Mouse (Mus musculus) stomach, embryonic 16.5 days (tissue): ENCODE results near the gene Kcne1l. TPM values are rescaled to one million over a fixed set of nuclear protein-coding genes. Genes with fewer than 3 reads are reported as not detected.

Source experiments
- ATAC-seq: fragments of 200-750 bp; cut with Nextera tagmentation; 2 replicates; pipeline ENCODE4 v1.8.0; 2017; ENCODE audit warnings: moderate number of reproducible peaks, moderate TSS enrichment; ENCODE audit not compliant: insufficient read depth, low FRiP score
- H3K27ac ChIP-seq: fragments of 300-500 bp; sonication (generic); 2 replicates; pipeline ENCODE4 v1.5.1; 2014; ENCODE audit warnings: low read length
- H3K27me3 ChIP-seq: fragments of 300-500 bp; sonication (generic); 2 replicates; pipeline ENCODE4 v1.6.1; 2014; ENCODE audit warnings: low read length, control low read depth, mixed read lengths; ENCODE audit not compliant: control insufficient read depth, insufficient read depth
- H3K36me3 ChIP-seq: fragments of 300-500 bp; sonication (generic); 2 replicates; pipeline ENCODE4 v1.6.1; 2014; ENCODE audit warnings: low read length; ENCODE audit not compliant: control insufficient read depth, insufficient read depth
- H3K4me1 ChIP-seq: fragments of 300-500 bp; sonication (generic); 2 replicates; pipeline ENCODE4 v1.6.1; 2014; ENCODE audit warnings: low read length, control low read depth, mixed read lengths; ENCODE audit not compliant: control insufficient read depth, insufficient read depth
- H3K4me2 ChIP-seq: fragments of 300-500 bp; sonication (generic); 2 replicates; pipeline ENCODE4 v1.6.1; 2014; ENCODE audit warnings: low read depth, low read length, mixed read lengths
- H3K4me3 ChIP-seq: fragments of 300-500 bp; sonication (generic); replicated peaks from 2 replicates; pipeline ENCODE4 v1.5.1; 2014; ENCODE audit warnings: mild to moderate bottlenecking, low read length
- H3K9ac ChIP-seq: fragments of 300-500 bp; sonication (generic); 2 replicates; pipeline ENCODE4 v1.6.1; 2014; ENCODE audit warnings: low read length
- H3K9me3 ChIP-seq: fragments of 300-500 bp; sonication (generic); replicated peaks from 2 replicates; pipeline ENCODE4 v1.6.1; 2016; ENCODE audit warnings: low read length, control low read depth; ENCODE audit not compliant: control insufficient read depth
- WGBS: fragments of 180-500 bp; shearing (Covaris S2); extraction: QIAGEN DNeasy Blood & Tissue Kit; methylation state at CpG from one replicate; pipeline ENCODE4 v1.1.7; 2014; 5-methylcytosine and 5-hydroxymethylcytosine counted together
- polyA plus RNA-seq: library from polyadenylated mRNA; unstranded; fragments of >200 nt; fragmentation: Nextera tagmentation; extraction: Ambion mirVana; gene quantifications from 2 replicates; pipeline ENCODE4 v1.2.1, GENCODE M21; 2015

Gene Kcne1l
- 30.8 and 34.1 TPM in 2 replicates for polyA plus RNA-seq

DNA sequence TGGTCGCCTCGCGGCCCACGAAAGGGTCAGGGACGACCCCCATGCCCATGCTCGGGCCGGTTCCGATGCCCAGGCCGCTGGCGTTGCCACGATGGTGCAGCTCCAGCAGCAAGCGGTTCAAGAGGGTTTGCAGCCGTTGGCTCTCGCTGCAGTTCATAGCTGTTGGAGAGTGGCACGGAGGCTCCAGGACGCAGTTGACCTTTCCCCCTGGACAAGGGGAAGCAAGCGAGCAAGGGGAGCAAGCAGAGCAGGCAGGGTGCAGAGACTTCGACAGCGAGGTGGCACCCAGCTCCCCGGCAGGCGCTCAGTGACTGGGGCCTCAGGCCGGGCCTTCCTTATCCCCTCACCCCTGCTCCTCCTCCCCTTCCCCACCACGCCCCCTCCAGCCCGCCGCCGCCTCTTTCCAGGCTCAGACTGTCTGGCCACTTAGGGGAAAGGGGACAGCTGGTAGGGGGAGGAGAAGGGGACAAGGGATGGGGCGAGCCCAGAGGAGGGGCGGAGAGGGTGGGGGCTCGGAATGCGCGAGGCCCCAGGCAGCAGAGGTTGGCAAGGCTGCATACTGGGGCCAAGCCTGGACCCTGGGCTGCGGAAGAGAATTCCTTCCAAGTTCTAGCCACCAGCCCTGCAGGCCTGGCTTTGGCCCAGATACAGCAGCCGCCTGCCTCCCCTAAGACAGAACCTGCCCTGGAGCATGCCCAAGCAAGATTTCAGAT, at the start of gene Kcne1l:
Gene Kcne1l, minus strand, starts transcription at position 426 of the 713 bp plus-strand sequence.
- peaks cover 3% of the 10 kb centered on the region; the same call in 1 of the 2 replicates for H3K4me1 ChIP-seq
- peak within 1 kb of the TSS; percentile 63 for H3K9ac ChIP-seq
- H3K4me2 ChIP-seq = peak within 1 kb of the TSS; percentile 52
- H3K36me3 ChIP-seq = no peaks in the 10 kb centered on the region
- H3K27me3 ChIP-seq = peaks cover 12% of the 10 kb centered on the region
- H3K4me3 ChIP-seq = peak within 1 kb of the TSS; percentile 35
- no peaks in the 10 kb centered on the region for H3K9me3 ChIP-seq
- WGBS = 20% methylated on average over 28 of the region's 33 CpGs
- H3K27ac ChIP-seq = 0 out of 2 replicates have a peak within 1 kb of the TSS, but pooled peaks have one; percentile 6
- peak; percentile 82; the same call in 1 of the 2 replicates for ATAC-seq

DNA sequence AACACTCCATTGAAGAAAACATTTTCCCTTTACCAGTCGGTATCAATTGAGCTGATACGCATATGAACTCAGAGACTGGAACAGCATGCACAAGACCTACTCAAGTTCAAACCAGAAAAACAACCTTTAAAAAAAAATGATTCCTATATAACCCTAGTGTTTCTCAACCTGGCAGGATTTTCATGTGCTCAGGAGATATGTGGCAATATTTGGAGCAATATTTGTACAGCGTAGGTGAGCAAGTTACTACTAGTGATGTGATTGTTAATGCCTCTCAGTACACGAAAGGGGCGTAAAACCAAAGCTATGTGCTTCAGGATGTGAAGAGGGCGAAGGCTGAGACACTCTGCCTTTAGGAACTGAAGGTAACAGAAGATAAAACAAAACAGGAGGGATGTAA, 30.1 kb upstream of the Kcne1l start:
- no peaks in the 10 kb centered on the region for H3K9me3 ChIP-seq
- no peak overlapping the region for H3K4me3 ChIP-seq
- no peak overlapping the region for H3K4me2 ChIP-seq
- H3K4me1 ChIP-seq = no peaks in the 10 kb centered on the region
- H3K27me3 ChIP-seq = no peaks in the 10 kb centered on the region
- 87% methylated on average over 6 of the region's 6 CpGs for WGBS
- no peak overlapping the region for H3K9ac ChIP-seq
- ATAC-seq = no peak
- no peaks in the 10 kb centered on the region for H3K36me3 ChIP-seq
- H3K27ac ChIP-seq = no peak overlapping the region

DNA sequence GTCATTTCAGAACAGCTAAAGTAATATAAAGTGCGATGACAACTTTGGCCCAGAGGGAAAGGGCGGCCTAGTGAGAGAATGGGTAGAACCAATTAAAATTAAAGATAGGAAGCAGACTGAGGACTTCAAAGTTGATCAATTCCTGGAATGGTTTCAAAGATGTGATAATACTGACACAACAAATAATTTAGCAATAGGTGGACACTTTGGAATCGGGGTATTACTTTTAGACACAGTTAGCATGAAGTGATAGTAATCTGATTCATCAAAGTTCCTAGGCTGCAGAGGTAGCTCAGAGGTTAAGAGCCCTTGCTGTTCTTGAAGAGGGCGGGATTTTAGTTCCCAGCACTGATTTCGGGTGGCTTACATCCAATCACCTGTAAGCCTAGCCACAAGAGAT, 29.4 kb upstream of the Kcne1l start:
- Histone ChIP-seq H3K4me2 (no peak overlapping the region), H3K36me3 (no peaks in the 10 kb centered on the region), H3K4me3 (no peak overlapping the region), H3K9ac (no peak overlapping the region), H3K4me1 (no peaks in the 10 kb centered on the region), H3K27ac (no peak overlapping the region), H3K27me3 (no peaks in the 10 kb centered on the region), H3K9me3 (no peaks in the 10 kb centered on the region)
- no peak for ATAC-seq
- 90% methylated on average over 5 of the region's 5 CpGs for WGBS

DNA sequence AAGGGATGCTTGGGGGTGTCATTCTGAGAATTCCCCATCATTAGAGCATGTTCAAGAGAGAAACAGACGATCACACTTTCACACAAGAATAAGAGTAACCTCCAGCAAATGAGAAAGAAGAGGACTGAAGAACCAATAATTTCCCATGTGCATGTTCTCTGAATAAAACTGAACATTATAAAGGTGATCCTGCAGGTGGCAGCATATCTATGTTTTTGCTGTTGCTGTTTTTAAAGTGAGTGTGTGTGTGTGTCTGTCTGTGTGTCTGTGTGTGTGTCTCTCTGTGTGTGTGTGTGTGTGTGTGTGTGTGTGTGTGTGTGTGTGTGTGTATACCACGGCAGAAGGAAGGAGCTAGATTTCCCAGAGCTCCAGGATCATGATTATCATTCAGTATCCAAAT, 19.7 kb upstream of the Kcne1l start:
- 79% methylated on average over 2 of the region's 2 CpGs for WGBS
- Histone ChIP-seq H3K4me1 (no peaks in the 10 kb centered on the region), H3K4me2 (no peak overlapping the region), H3K4me3 (no peak overlapping the region), H3K27me3 (no peaks in the 10 kb centered on the region; the same call in 1 of the 2 replicates), H3K9ac (no peak overlapping the region), H3K27ac (no peak overlapping the region), H3K9me3 (no peaks in the 10 kb centered on the region), H3K36me3 (no peaks in the 10 kb centered on the region)
- ATAC-seq = no peak

DNA sequence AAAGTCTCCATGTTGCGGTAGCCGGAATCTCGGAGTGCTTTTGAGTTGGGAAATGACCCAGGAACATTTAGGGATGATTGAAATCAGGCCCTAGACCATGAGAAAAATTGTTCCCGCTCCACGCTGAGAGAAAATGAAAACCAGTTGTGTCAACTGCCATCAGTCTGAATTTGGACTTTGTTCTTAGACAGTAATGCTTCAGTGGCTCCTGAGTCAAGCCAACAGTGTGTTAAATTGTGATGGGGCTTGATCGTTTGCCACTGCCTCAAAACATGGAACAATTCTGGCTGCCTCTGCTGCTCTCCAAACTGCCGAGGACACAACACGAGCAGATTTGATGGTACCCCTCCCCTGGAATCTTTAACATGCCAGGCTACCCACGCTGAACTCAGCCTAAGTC, 10.0 kb upstream of the Kcne1l start:
- no peak for ATAC-seq
- H3K27ac ChIP-seq = no peak overlapping the region
- no peaks in the 10 kb centered on the region for H3K4me1 ChIP-seq
- no peak overlapping the region for H3K9ac ChIP-seq
- H3K4me2 ChIP-seq = no peak overlapping the region
- no peaks in the 10 kb centered on the region for H3K9me3 ChIP-seq
- H3K36me3 ChIP-seq = no peaks in the 10 kb centered on the region
- H3K27me3 ChIP-seq = no peaks in the 10 kb centered on the region; the same call in 1 of the 2 replicates
- H3K4me3 ChIP-seq = no peak overlapping the region
- WGBS = 70% methylated on average over 9 of the region's 9 CpGs

DNA sequence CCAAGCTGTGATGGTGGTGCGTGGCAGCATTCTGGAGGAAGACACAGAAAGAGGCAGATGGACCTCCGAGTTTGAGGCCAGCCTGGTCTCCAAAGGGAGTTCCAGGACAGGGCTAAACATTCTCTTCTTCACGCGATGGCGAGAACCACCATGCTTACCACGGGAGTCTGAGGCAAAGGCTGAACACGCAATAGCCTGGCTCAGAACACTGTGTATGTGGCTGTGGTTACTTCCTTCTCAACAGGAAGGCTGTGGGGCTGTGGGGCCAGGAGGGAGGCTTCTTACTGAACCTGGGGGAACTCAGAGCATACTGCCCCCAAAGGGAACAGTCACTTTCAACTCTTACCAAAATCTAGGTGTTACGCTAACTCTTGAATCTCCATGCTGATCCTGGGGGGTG, 9.2 kb upstream of the Kcne1l start:
- Histone ChIP-seq H3K9me3 (no peaks in the 10 kb centered on the region), H3K4me3 (no peak overlapping the region), H3K36me3 (no peaks in the 10 kb centered on the region), H3K27ac (no peak overlapping the region), H3K27me3 (no peaks in the 10 kb centered on the region; the same call in 1 of the 2 replicates), H3K4me2 (no peak overlapping the region), H3K9ac (no peak overlapping the region), H3K4me1 (no peaks in the 10 kb centered on the region)
- no peak for ATAC-seq
- WGBS = 85% methylated on average over 8 of the region's 8 CpGs

DNA sequence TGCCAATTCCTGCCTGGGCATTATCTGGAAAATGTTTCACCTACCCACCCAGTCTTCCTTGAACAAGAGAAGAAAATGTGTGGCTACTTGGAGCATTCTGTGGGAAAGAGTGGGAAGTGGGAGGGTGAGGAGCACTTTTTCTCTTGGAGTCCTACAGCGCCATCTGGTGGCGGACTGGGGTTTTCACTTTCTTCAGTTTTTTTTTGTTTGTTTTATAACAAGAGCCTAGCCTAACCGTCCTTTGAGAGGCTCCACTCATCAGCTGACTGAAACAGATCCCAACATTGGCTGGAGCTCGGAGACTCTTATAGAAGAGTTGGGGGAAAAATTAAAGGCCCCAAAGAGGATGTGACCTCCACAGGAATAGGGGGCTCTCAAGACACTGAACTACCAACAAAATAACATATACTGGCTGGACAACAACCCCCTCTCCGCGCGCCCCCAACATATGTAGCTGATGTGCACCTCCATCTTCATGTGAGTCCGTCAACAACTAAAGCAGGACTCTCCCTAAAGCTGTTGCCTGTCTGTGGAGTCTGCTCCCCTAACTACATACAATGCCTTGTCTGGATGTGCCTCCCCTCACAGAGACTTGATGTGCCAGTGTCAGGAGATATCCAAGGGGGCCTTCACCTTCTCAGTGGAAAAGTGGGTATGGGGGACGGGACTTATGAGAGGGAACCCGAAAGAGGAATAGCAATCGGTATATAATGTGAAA, 8.4 kb upstream of the Kcne1l start:
- no peak overlapping the region for H3K4me3 ChIP-seq
- no peak for ATAC-seq
- no peaks in the 10 kb centered on the region; the same call in 1 of the 2 replicates for H3K27me3 ChIP-seq
- no peak overlapping the region for H3K4me2 ChIP-seq
- H3K9me3 ChIP-seq = no peaks in the 10 kb centered on the region
- no peaks in the 10 kb centered on the region for H3K4me1 ChIP-seq
- no peak overlapping the region for H3K9ac ChIP-seq
- H3K36me3 ChIP-seq = no peaks in the 10 kb centered on the region
- 49% methylated on average over 11 of the region's 11 CpGs for WGBS
- no peak overlapping the region for H3K27ac ChIP-seq

DNA sequence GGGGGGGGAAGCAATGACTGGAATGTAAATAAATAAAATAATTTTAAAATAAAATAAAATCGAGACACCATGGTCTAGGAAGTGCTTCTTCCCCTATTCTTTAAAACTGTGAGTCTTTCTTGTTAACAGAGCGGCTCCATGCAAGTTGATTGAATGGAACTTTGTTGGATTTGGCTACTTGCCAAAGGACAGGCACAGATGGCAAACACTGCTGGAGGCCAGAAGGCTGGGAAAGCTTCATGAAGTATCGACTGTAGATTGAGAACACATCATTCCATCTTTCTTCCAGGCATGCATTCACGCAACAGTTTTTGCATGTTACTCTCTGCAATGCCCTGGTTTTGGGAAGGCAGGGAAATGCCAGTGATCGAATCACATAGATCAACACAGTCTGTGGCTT, 4.3 kb upstream of the Kcne1l start:
- Histone ChIP-seq H3K27me3 (peaks cover 5% of the 10 kb centered on the region; the same call in 1 of the 2 replicates), H3K27ac (no peak overlapping the region)

More for the DNA sequence above, 4.3 kb upstream of the Kcne1l start:
- no peak overlapping the region for H3K4me3 ChIP-seq
- WGBS = 50% methylated on average over 5 of the region's 5 CpGs
- H3K9me3 ChIP-seq = no peaks in the 10 kb centered on the region
- no peak overlapping the region for H3K4me2 ChIP-seq
- H3K36me3 ChIP-seq = no peaks in the 10 kb centered on the region
- H3K4me1 ChIP-seq = peaks cover 3% of the 10 kb centered on the region; the same call in 1 of the 2 replicates
- 0 out of 2 replicates have a peak, but pooled peaks have one; percentile 42 for ATAC-seq
- H3K9ac ChIP-seq = no peak overlapping the region
